Mouse (Mus musculus): Measurements from ENCODE around the gene Nae1.

DNA sequence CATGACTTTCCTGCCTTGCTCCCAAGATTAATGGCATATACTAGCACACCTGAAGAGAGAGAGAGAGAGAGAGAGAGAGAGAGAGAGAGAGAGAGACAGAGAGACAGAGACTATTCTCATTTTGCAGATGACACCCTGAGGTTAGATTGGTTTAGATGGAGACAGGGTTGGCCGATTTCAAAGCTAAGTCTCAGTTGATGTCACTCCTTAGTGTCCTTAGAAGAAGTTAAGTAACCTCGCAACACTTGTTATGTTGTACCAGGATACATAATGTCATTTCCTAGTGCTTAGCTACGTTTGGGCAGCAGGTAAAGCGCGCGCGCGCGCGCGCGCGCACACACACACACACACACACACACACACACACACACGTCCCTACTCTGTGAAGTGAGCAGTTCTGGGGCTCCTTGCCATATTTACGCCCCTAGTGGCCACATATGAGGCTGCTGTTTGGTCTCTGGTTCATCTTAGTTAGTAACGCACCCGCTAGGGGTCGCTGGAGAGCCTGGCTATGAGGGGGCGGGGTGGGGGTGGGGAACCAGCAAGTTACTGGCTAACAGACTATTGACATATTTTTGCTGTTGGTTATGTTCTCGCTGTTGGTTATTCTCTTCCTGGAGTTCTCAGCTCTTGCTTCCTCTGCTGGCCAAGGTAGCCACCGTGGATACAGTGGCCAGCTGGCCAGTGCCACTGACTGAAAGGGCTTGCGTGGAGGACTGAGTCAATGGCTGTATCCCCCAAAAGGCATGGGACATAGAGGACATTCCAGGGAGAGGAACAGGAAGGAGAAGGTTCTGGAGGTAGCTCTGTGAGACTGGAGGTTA, 30.4 kb upstream of the Nae1 start:
- TF ChIP-seq USF1 (IDR thresholded peaks at IDR 0.05; ENCODE audit: low read depth, low read length) (no peak), MAX (IDR thresholded peaks at IDR 0.05; ENCODE audit: low read length) (no peak), POLR2A (IDR thresholded peaks at IDR 0.05; ENCODE audit: low read depth, low read length) (0 out of 2 replicates have a peak, but pooled peaks have one; percentile 23), CTCF (conservative IDR thresholded peaks at IDR 0.05 in 1 of 2, IDR thresholded peaks at IDR 0.05 in 1 of 2; ENCODE audit: low read depth in 2 of 2, low read length in 2 of 2) (peak; percentile 54 to 99), ZNF384 (IDR thresholded peaks at IDR 0.05; ENCODE audit: low read depth, low read length) (no peak), POLR2AphosphoS2 (IDR thresholded peaks at IDR 0.05; ENCODE audit: low read depth, low read length) (no peak), ETS1 (conservative IDR thresholded peaks at IDR 0.05; ENCODE audit: low read depth, low read length) (no peak), ZC3H11A (IDR thresholded peaks at IDR 0.05; ENCODE audit: low read depth, low read length) (no peak), E2F4 (IDR thresholded peaks at IDR 0.05; ENCODE audit: insufficient replicate concordance, low read depth, low read length) (no peak), JUND (conservative IDR thresholded peaks at IDR 0.05; ENCODE audit: low read depth, low read length) (0 out of 2 replicates have a peak, but pooled peaks have one; percentile 26), CHD2 (IDR thresholded peaks at IDR 0.05; ENCODE audit: low read length) (peak; percentile 88), NRF1 (IDR thresholded peaks at IDR 0.05; ENCODE audit: low read depth, low read length) (peak; percentile 68), UBTF (IDR thresholded peaks at IDR 0.05; ENCODE audit: low read depth, low read length) (no peak), HCFC1 (IDR thresholded peaks at IDR 0.05; ENCODE audit: low read depth, low read length) (no peak)
